In the genomic region with DNA sequence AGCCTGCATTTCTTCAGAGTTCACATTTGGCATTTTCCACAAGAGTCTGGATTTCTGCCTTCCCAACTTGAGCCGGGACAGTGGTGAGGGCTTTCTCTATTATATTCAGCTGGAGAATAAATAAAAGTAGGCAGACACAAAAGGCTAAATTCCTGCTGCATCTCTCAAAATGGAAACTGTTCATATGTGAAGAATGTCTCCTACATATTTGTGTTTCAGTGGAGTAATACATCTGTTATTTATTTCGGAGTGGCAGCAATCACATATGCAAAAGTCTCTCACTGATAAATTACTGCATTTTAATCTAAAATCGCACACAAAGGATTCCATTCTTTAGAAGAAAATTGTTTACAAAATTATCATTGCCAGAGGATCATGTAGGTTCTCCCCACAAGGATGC, we compare ENCODE assay signal across 28 mouse cellular contexts.
"Had no signal": no experiment of that assay in that cellular context is flagged by ENCODE, and none has a peak within 500 bp of the region (broad histone marks: within the 10 kb centered on the region; RNA-seq: fewer than 3 reads in every experiment).

No protein-coding gene starts in this region.

- H3K36me3 ChIP-seq: heart, embryonic 10.5 days; heart, embryonic 12.5 days; hindbrain, embryonic 10.5 days; hindbrain, embryonic 13.5 days; hindbrain, embryonic 15.5 days; kidney, embryonic 15.5 days; limb, embryonic 10.5 days; limb, embryonic 12.5 days; liver, embryonic 13.5 days; liver, embryonic 15.5 days had no signal

- ATAC-seq: hindbrain, postnatal 0 days; intestine, embryonic 16.5 days had no signal

- H3K4me3 ChIP-seq: gastrocnemius, adult 2 months; heart, embryonic 10.5 days; heart, embryonic 12.5 days; hindbrain, embryonic 10.5 days; hindbrain, embryonic 13.5 days; hindbrain, embryonic 15.5 days; kidney, embryonic 15.5 days; layer of hippocampus, adult 2 months; left cerebral cortex, adult 2 months; limb, embryonic 10.5 days; limb, embryonic 12.5 days; liver, embryonic 13.5 days; liver, embryonic 15.5 days had no signal

- H3K27me3 ChIP-seq: heart, embryonic 12.5 days; hindbrain, embryonic 13.5 days; hindbrain, embryonic 15.5 days; kidney, embryonic 15.5 days; limb, embryonic 12.5 days; liver, embryonic 13.5 days; liver, embryonic 15.5 days had no signal

- DNase-seq: gastrocnemius, adult 2 months; gastrocnemius, postnatal 10 days; gastrocnemius, postnatal 25 days; heart, adult 18-20 months; heart, postnatal 10 days; heart, postnatal 4 days; kidney, adult 11 months; kidney, adult 2 months; kidney, adult 9 months; kidney, postnatal 14 days; kidney, postnatal 4 days; liver; liver, embryonic 13.5 days had no signal

- H3K9ac ChIP-seq: heart, embryonic 12.5 days; hindbrain, embryonic 13.5 days; hindbrain, embryonic 15.5 days; kidney, embryonic 15.5 days; limb, embryonic 12.5 days; liver, embryonic 13.5 days; liver, embryonic 15.5 days had no signal

- H3K4me1 ChIP-seq: heart, embryonic 10.5 days; heart, embryonic 12.5 days; hindbrain, embryonic 13.5 days; hindbrain, embryonic 15.5 days; liver, embryonic 13.5 days; liver, embryonic 15.5 days had no signal

- H3K4me2 ChIP-seq: heart, embryonic 12.5 days; hindbrain, embryonic 13.5 days; hindbrain, embryonic 15.5 days; kidney, embryonic 15.5 days; limb, embryonic 12.5 days; liver, embryonic 11.5 days; liver, embryonic 13.5 days; liver, embryonic 15.5 days had no signal

- H3K27ac ChIP-seq: heart, embryonic 10.5 days; hindbrain, embryonic 10.5 days; hindbrain, embryonic 13.5 days; hindbrain, embryonic 15.5 days; hindbrain, postnatal 0 days; kidney, embryonic 15.5 days; kidney, postnatal 0 days; layer of hippocampus, adult 2 months; left cerebral cortex, adult 2 months; limb, embryonic 10.5 days; limb, embryonic 12.5 days; liver, embryonic 13.5 days; liver, embryonic 15.5 days had no signal

- H3K9me3 ChIP-seq: heart, embryonic 10.5 days; heart, embryonic 12.5 days; hindbrain, embryonic 10.5 days; hindbrain, embryonic 13.5 days; hindbrain, embryonic 15.5 days; kidney, embryonic 15.5 days; limb, embryonic 10.5 days; limb, embryonic 12.5 days; liver, embryonic 13.5 days; liver, embryonic 15.5 days had no signal
